Mouse (Mus musculus) Patski (cell line): ENCODE measurements around the gene Wdfy3. TPM values are rescaled to one million over a fixed set of nuclear protein-coding genes. Genes with fewer than 3 reads are reported as not detected.

Experiments
- ATAC-seq: fragments of 100-300 bp; one replicate; pipeline ENCODE4 v1.8.0; 2021
- CTCF ChIA-PET: fragments of 350-600 bp; sonication (Branson Sonifier 250); formaldehyde crosslinking; loops from one replicate; lab custom pipeline; 2022; ENCODE audit warnings: inconsistent platforms; lab: Charles Lee
- POLR2A ChIA-PET: fragments of 350-600 bp; sonication (Branson Sonifier 250); formaldehyde crosslinking; loops from one replicate; lab custom pipeline; 2022; ENCODE audit warnings: antibody characterized with exemption, inconsistent platforms; lab: Charles Lee
- DNase-seq: peaks from one replicate; pipeline ENCODE4 v3.0.0-alpha.2; 2011; ENCODE audit warnings: low read depth, low spot score
- H3K27me3 ChIP-seq: fragments of 371-371 bp; one replicate; pipeline ENCODE4 v1.5.1; 2021
- CTCF ChIP-seq: fragments of 100-300 bp; IDR thresholded peaks from one replicate; pipeline ENCODE4 v1.5.1; 2021
- in situ Hi-C: fragments of 300-500 bp; cut with MboI; formaldehyde crosslinking; loops from 3 replicates; pipeline ENCODE4 v1.11.1; 2018; ENCODE audit warnings: low pct_unique_long_range_greater_than_20kb, mixed read lengths
- polyA plus RNA-seq: library from polyadenylated mRNA; unstranded; gene quantifications from one replicate; pipeline ENCODE4 v1.2.3, GENCODE M21; 2021

Gene Wdfy3
- polyA plus RNA-seq, 1 experiment from 2014 or later, result 61.1 TPM

DNA sequence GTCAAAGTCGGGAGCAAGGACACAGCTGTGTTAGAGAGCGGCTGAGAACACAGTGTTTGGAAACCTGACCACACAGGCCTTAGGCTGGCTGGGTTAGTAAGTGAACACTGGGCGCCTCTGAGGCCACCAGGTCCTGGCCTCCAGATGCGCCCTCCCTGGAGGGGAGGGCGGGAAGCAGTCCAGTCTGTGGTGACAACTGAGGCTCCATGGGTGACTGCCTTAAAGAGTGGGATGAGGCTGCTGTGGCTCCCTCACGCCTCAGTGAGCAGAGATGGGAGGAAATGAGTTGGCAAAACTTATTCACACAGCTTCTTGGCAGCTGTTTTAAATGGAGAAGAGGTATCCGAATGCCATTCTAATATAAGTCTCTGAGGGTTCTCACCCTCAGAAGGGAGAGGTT, 252.9 kb downstream of the Wdfy3 start:
- no peaks in the 10 kb centered on the region for H3K27me3 ChIP-seq
- DNase-seq (no peak), ATAC-seq (peak; percentile 72)
- CTCF ChIA-PET, result interaction anchor here (1.5 kb wide), 1 partner anchor 46 kb away, joined by 4 read pairs; no protein-coding TSS in a partner anchor
- POLR2A ChIA-PET, result interaction anchor here (1.2 kb wide), 1 partner anchor 13 kb away, joined by 3 read pairs; no protein-coding TSS in a partner anchor
- TF ChIP-seq CTCF, result no peak
- in situ Hi-C loops, result no loop called here

DNA sequence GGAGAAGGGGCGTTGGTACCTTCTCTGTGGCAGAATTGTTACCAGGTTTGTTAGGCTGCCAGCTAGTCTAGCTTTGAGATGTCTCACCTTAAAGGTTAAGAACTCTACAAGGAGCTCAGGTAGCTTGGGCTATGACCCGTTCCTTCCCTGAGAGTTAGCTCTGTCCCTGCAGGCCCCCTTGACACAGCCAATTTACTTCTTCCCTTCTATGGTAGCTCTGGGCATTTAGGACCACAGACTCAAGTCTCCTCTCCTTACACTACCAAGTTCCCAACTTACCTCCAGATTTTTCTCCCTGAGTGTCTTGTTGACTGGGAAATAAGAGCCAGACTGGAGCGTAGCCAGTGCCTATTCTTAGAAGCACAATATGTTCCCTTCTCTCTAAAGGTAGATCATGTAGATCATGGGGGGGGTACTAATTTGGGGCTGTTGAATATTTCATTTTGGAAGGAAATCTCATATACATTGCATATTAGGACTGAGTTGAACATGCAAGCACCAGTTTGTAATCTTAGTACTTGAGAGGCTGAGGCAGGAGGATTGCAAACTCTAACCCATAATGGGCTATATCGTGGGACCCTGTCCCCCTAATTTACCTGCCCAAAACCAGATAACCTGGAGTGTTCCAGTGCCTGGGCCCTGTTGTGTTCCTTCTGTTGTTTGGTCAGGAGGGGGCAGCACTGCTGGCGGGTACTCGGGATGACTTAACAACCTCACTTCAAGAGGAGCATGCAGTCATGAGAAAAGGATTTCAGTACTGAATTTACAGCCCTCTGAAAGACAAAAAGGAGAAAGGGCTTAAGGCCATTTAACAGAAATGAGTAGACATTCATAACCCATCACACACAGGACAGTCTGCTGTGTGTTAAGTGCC, 258.2 kb downstream of the Wdfy3 start:
- in situ Hi-C loops, result no loop called here
- no peak for TF ChIP-seq CTCF
- H3K27me3 ChIP-seq, result no peaks in the 10 kb centered on the region
- POLR2A ChIA-PET, result no interaction called here
- no peak for ATAC-seq
- no peak for DNase-seq
- CTCF ChIA-PET, result interaction anchor here (0.8 to 1.5 kb wide), 3 partner anchors 14 to 30 kb away, joined by 3 read pairs; no protein-coding TSS in a partner anchor

DNA sequence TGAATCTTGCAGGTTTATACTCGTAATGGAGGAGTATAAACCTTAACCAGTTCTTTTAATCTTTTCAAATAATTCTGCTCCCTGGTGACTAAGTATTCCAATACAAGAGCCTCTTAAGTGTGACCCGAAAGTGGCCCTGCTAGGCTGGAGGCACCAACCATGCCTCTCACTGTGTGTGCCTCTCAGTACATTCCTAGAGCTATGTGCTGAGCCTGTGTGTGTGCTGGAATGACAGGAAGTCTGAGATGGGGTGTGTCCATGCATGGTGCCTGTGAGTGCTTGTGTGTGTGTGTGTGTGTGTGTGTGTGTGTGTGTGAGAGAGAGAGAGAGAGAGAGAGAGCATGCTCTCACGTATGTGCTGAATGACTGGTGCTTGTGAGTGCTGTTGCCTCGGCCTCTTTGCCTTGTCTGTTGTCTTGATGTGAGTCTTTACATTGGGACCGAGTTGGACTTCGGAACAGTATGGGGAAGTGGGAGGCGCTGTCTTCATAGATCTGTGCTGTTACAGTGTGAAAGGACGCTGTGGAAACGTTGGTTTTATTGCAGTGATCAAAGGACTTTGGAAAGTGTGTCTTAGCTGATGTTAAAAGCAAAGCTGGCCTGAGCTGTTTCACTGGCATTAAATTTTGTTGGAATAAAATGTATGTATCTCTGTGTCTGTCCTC, 267.2 kb downstream of the Wdfy3 start:
- in situ Hi-C loops, result no loop called here
- DNase-seq, result no peak
- POLR2A ChIA-PET, result interaction anchor here (0.6 kb wide), 1 partner anchor 253 kb away, joined by 3 read pairs; no protein-coding TSS in a partner anchor
- CTCF ChIA-PET, result interaction anchor here (1.5 to 2.3 kb wide), 2 partner anchors 8 to 77 kb away, joined by 4 to 5 read pairs; no protein-coding TSS in a partner anchor
- TF ChIP-seq CTCF, result no peak
- no peak for ATAC-seq
- no peaks in the 10 kb centered on the region for H3K27me3 ChIP-seq

DNA sequence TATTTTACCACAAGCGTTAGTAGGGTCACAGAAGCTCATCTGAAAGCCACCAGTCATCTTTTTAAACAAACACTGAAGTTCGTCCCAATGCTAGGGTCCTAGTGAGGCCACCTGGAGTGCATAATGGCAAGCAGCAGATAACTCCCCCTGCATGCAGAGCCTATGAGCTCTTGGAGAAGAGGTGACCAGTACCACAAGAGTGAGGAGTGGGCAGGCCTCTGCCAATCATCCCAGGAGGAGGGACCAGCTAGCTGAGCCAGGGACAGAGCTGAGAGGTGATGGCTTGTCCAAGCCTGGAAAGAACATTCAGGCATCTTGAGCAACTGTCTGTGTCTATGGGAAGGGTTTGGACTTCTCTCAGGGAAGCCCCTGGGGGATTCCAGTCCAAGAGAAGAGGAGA, 267.8 kb downstream of the Wdfy3 start:
- DNase-seq, result no peak
- POLR2A ChIA-PET, result interaction anchor here (0.6 kb wide), 1 partner anchor 253 kb away, joined by 3 read pairs; no protein-coding TSS in a partner anchor
- no peak for TF ChIP-seq CTCF
- in situ Hi-C loops, result no loop called here
- no peaks in the 10 kb centered on the region for H3K27me3 ChIP-seq
- ATAC-seq, result no peak
- CTCF ChIA-PET, result interaction anchor here (1.5 kb wide), 1 partner anchor 78 kb away, joined by 4 read pairs; no protein-coding TSS in a partner anchor

DNA sequence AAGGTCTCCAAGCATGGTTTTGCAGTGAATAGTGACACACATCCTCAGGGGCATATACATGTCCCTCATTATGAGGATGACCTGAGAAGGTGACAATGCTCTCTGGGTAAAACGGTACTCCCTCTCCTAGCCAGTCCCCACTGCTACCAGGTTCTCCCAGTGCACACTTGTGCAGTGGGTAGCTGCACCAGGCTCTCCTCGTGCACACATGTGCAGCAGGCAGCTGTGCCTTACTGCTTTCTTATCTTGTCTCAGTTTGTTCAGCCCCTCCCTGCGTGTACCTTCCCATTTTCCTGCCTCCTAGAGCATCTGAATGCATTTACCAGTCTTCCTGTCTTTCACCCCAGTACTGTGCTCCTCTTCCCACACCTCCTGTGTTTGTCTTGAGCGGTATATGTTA, 277.1 kb downstream of the Wdfy3 start:
- in situ Hi-C loops, result no loop called here
- ATAC-seq, result no peak
- POLR2A ChIA-PET, result no interaction called here

DNA sequence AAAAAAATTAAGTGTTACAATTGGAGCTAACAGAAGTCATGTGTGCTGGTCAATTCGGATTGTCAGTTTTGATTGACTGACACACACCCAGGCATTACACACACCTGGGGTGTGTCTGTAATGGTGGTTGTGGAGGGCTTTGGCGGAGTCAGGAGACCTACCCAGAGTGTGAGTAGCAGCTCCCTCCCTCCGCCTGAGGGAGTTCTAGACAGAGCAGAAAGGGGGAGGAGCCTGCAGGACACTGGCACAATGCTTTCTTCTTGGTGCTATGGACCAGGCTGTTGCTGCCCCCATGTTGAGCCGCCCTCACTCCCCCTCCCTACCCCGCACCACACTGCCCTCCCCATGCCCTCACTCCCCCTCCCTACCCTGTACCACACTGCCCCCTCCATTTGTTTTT, 279.2 kb downstream of the Wdfy3 start:
- TF ChIP-seq CTCF, result no peak
- no peak for DNase-seq
- in situ Hi-C loops, result no loop called here
- no peaks in the 10 kb centered on the region for H3K27me3 ChIP-seq
- ChIA-PET POLR2A (no interaction called here), CTCF (no interaction called here)
- no peak for ATAC-seq

More for the DNA sequence above, 277.1 kb downstream of the Wdfy3 start:
- TF ChIP-seq CTCF, result no peak
- CTCF ChIA-PET, result interaction anchor here (1.2 to 1.4 kb wide), 3 partner anchors 10 to 17 kb away, joined by 4 to 5 read pairs (median 5); no protein-coding TSS in a partner anchor
- H3K27me3 ChIP-seq, result no peaks in the 10 kb centered on the region
- DNase-seq, result no peak

DNA sequence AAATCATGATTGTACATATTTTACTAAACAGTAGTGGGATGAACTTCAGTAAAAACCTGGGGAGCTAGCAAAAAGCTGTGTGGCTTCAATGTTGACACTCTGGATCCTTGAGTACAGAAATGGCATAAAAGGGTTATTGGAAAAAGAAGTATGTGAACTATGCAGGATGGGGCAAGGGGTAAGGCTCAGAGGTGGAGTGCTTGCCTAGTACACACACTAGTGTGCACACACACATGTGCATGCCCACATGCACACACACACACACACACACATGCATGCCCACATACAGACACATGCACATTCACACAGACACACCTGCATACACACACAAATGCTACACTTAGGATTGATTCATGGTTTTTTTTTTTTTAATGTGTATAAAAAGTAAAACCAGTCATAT, 280.0 kb downstream of the Wdfy3 start:
- POLR2A ChIA-PET, result no interaction called here
- ATAC-seq, result no peak
- TF ChIP-seq CTCF, result no peak
- H3K27me3 ChIP-seq, result no peaks in the 10 kb centered on the region
- in situ Hi-C loops, result no loop called here
- no peak for DNase-seq
- CTCF ChIA-PET, result no interaction called here

DNA sequence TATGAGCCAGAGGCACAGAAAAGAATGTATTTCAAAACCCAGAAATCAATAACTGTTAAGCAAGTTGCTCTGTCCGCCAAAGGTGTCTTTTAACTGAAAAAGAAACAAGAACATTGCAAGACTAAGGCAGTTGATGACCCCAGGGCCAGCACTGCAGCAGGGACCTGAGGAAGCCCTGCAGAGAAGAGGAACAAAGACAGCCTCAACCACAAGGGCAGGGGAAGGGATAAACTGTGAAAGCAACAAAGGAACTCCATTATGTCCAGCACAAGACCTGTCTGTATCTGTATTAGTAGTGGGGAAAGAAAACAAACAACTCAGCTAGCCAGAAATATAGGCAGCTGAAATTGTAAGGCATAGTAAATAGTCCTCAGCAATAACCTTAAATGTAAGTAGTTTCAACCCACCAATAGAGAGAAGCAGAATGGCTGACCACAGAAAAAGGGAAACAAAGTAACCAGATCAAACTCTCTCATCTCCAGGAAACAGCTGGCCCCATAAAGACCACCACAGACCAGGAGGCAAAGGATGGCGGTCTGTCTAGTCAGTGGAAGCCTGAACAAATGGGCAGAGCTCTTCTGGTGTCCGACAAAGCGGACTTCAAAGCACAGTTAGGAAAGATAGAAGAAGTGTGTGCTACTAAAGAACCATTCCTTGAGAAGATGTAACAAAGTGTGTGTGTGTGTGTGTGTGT, 283.7 kb downstream of the Wdfy3 start:
- in situ Hi-C loops, result no loop called here
- POLR2A ChIA-PET, result interaction anchor here (1.3 kb wide), 1 partner anchor 24 kb away, joined by 7 read pairs; no protein-coding TSS in a partner anchor
- CTCF ChIA-PET, result interaction anchor here (2.4 to 2.5 kb wide), 2 partner anchors 9 to 13 kb away, joined by 6 to 9 read pairs; no protein-coding TSS in a partner anchor
- DNase-seq (no peak), ATAC-seq (no peak)
- no peaks in the 10 kb centered on the region for H3K27me3 ChIP-seq
- no peak for TF ChIP-seq CTCF

DNA sequence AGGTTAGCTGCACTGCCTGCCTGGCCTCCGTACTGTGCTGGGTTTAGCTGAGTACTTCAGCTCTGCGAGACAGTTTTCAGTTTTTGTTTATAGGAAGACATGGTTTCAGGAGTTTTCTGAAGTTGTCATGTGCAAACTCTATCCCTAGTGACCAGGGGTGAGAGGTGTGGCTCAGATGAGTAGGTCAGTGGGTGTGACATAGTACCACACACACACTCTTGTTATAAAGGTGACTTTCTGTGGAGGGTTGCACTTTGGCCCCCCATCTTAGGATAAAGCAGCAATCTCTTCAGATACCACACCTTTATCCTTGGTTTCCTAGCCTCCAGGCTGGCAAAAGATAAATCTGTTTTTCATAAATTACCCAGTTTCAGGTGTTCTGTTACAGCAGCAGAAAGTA, 284.9 kb downstream of the Wdfy3 start:
- ChIA-PET CTCF (interaction anchor here (1.3 kb wide), 1 partner anchor 20 kb away, joined by 3 read pairs; no protein-coding TSS in a partner anchor), POLR2A (interaction anchor here (1.3 kb wide), 1 partner anchor 25 kb away, joined by 7 read pairs; no protein-coding TSS in a partner anchor)
- ATAC-seq, result no peak
- no peak for DNase-seq
- no peaks in the 10 kb centered on the region for H3K27me3 ChIP-seq
- no peak for TF ChIP-seq CTCF
- in situ Hi-C loops, result no loop called here

DNA sequence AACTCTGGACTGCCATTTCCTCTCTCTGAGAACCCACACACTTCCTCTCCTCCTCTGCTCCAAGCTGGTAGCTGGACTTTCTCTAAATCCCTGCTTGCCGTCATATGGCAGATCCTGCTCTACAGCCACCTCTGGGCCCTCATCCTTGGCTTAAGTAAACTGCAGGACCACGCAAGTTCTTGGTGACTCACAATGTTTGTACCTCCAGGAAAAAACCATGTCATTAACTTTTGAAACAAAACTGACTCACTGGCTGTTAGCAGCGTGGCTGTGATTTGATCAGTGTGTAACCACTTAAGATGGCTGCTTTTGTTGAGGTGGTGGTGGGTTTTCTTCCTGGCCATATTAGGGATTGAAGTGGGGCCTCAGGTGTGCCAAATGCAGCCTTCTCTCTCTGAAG, 285.4 kb downstream of the Wdfy3 start:
- TF ChIP-seq CTCF, result no peak
- no peaks in the 10 kb centered on the region for H3K27me3 ChIP-seq
- no peak for DNase-seq
- CTCF ChIA-PET, result interaction anchor here (1.3 kb wide), 1 partner anchor 20 kb away, joined by 3 read pairs; no protein-coding TSS in a partner anchor
- in situ Hi-C loops, result no loop called here
- ATAC-seq, result peak; percentile 88
- POLR2A ChIA-PET, result no interaction called here
